Mouse (Mus musculus): Measurements from ENCODE around the gene Dnajc16. TPM values are rescaled to one million over a fixed set of nuclear protein-coding genes. Genes with fewer than 3 reads are reported as not detected.
A peak's percentile ranks its signal among the peaks of the same experiment; 100 is the strongest.

Gene Dnajc16
- total RNA-seq, 2 experiments from 2014 or later: 38.0 to 40.3 TPM

- intact Hi-C loops (cut with DNase I): no loop called here
- no peak for DNase-seq (ENCODE audit: low spot score in 2 of 2)
Measured at GRCm38 (mm10) chr4:141769501-141770160, 21.1 kb downstream of the Dnajc16 start.

DNA sequence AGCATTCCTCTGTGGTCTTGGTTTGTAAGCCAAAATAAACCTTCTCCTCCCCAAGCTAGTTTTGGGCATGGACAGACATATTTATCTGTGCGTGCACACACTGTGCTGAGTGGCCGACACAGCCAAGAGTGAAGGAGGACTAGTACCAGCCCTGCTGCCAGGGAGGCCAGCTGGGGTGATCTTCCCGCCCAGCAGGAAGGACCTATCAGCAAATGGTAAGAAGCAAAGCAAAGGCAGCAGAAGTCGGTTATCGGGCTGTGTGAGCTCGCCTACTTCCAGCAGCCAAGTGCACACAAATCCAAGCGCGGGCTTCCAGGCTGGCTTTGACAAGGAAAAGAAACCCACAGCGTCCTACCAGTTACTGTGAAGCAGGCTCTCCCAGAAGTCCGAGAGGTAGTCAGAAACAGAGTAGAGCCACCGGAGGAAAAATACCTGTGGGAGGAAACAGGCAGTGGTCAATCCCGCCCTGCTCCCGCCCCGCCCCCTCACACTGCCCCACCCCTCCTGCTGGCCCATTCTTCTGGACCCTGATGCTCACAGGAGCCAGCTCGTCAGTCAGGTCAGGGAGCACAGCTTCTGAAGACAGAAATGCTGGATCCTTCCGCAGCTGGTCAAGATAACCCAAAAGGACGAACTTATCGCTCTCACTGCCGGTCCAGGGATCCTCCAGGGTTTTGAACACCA, 23.2 kb downstream of the Dnajc16 start:
- intact Hi-C loops (cut with DNase I): no loop called here
- peak in 1 of 2 experiments; percentile 42 for DNase-seq (ENCODE audit: low spot score in 2 of 2)

DNA sequence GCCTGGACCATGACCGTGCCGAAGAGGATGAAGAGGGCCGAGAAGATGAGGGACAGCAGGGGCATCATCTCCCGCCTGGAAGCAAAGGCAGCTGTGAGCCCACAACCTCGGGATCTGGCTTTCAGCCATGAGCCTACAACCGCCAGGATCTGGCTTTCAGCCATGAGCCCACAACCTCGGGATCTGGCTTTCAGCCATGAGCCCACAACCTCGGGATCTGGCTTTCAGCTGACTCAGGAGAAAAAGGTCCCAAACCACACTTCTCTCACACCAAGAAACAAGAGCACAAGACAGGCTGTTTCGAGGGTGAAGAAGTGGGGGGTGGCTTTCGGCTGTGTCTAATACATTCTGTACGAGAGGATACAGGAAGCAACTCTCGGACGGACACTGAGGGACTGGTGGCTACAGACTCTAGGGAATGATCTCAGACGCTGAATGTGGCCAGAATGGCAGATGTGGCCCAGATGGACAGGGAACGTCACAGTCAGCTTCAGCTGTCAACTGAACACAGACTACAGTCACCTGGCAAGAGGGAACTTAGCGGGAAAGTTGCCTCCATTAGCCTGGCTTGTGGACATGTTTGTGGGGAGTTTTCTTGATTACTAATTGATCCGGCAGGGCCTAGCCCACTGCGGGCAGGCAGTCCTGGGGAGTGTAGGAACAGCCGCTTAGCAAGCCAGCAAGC, 23.9 kb downstream of the Dnajc16 start:
- intact Hi-C loops (cut with DNase I): no loop called here
- peak in 1 of 2 experiments; percentile 24 for DNase-seq (ENCODE audit: low spot score in 2 of 2)

DNA sequence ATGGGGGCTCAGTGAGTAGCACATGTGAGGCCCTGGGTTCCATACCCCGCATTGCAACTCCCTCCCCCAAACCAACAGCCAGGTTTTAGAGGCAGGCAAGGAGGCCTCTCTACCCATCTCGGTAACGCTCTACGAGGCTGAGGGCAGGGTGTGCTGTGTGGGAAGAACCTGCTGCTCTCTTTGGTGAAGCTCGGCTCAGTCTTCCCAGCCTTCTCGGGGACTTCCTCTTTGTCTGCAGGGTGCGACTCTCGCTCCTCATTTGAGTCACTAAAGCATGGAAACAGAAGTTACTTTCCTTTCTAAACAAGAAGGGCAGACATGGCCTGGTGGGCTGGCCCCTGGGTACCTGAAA, 24.4 kb downstream of the Dnajc16 start:
- intact Hi-C loops (cut with DNase I): no loop called here
- peak in 1 of 2 experiments; percentile 19 for DNase-seq (ENCODE audit: low spot score in 2 of 2)

DNA sequence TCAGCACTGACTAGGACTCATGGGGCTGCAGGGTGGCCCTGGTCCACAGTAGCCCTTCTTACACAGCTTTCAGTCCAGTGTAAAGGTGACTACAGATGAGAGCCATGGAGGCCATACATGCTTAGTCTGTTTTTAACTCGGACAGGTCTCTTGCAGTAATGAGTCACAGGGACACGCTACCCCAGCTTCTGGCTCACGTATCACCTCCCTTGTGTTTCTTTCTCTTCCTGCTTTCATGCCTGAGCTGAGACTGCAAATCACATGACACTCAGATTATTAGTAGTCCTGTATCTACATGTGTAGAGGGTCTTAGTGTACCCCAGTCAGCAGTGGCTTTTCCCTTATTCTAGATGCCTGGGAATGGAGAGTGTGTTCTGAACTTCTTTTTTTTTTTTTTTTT, 25.7 kb downstream of the Dnajc16 start:
- intact Hi-C loops (cut with DNase I): no loop called here
- DNase-seq (ENCODE audit: low spot score in 2 of 2): no peak

GRCm38 (mm10) chr4:141763476-141763875, 27.3 kb downstream of the Dnajc16 start:
- no peak for DNase-seq (ENCODE audit: low spot score in 2 of 2)
- intact Hi-C loops (cut with DNase I): no loop called here

DNA sequence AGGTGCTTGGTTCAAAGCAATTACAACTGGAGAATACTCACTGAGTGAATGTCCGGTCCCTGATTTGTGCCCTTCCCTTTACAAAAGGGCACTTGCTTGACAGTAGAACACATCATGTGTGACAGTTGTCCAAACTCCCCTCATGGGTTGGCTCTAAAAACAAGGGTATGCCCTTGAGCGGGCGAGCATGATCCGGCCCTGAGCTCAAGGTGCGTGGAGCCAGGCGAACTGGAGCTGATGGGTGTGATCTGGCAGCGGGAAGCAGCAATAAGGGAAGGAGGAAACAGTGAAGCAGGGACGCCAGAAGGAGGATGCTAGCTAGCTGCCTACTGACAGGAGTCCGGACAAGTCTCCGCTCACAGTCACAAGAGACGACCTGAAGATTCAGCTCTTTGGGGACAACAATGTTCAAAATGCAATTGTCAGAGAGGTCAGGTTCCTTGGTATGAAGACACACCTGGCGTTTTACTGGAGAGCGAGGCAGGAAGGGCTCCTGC, 28.6 kb downstream of the Dnajc16 start:
- no peak for DNase-seq (ENCODE audit: low spot score in 2 of 2)
- intact Hi-C loops (cut with DNase I): no loop called here

DNA sequence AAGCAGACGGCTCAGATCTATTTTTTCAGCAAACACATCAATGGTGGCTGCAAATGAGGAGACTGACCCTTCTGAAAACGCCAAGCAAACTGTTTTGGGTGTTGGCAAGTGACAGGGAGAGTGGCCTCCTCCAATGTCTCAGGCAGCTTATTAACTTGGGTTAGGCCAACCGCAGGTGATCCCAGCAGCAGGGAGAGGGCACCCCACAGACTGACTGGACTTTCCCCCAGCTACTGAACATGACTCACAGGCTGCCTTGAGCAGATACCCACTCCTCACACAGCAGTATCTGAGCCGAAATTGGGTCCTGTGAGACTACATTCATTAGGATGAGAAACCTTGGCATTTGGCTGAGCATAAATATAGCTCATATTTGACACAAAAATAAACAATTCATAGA, 29.8 kb downstream of the Dnajc16 start:
- no peak for DNase-seq (ENCODE audit: low spot score in 2 of 2)
- intact Hi-C loops (cut with DNase I): no loop called here

GRCm38 (mm10) chr4:141758874-141759542, 31.7 kb downstream of the Dnajc16 start:
- intact Hi-C loops (cut with DNase I): no loop called here
- DNase-seq (ENCODE audit: low spot score in 2 of 2): no peak

- DNase-seq (ENCODE audit: low spot score in 2 of 2): no peak
- intact Hi-C loops (cut with DNase I): no loop called here
Measured at GRCm38 (mm10) chr4:141757124-141757523, 33.6 kb downstream of the Dnajc16 start.

DNA sequence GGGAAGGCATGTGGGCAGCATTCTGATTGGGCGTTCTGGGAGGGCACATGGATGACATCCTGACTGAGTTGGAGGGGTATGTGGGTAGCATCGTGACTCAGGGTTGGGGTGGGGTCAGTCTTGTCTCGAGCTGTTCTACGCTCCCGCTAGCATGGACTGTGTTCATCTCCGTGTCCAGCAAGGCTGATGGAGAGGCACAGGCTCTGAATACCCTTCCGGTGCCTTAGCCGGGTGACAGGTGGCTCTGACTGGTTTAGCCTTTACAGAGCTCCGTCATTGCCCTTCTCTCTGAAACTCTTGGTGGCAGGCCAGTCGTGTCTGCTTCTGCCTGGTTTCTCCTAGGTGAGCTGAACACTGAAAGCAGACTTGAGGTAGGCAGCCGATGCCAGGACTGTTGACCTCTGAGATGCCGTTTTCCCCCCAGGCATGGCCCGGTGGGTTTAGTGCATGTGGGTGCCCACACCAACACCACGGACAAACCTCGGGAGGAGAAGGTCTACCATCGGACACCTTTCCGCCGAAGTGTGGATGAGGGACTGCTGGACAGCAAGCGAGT, 35.3 kb downstream of the Dnajc16 start:
- intact Hi-C loops (cut with DNase I): no loop called here
- no peak for DNase-seq (ENCODE audit: low spot score in 2 of 2)

DNA sequence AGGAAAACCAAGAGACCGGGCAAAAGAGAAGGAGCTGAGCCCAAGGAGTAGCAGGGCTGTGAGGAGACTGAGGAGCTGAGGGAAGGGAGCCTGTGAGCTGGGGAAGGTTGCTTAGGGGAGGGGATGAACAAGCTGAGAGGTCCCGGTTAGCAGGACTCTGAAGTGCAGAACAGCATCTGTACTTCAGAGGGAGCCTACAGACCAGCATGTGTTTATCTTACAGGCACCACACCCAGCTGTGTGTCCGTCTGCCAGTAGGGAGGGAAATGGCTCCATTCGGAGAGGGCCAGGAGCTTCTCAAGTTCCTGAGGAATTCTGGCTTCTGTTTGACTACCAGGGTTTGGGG, 38.7 kb downstream of the Dnajc16 start:
- DNase-seq (ENCODE audit: low spot score in 2 of 2): no peak
- intact Hi-C loops (cut with DNase I): no loop called here

- intact Hi-C loops (cut with DNase I): no loop called here
- DNase-seq (ENCODE audit: low spot score in 2 of 2): no peak
Measured at GRCm38 (mm10) chr4:141751419-141752075, 39.2 kb downstream of the Dnajc16 start.

GRCm38 (mm10) chr4:141750826-141751225, 39.9 kb downstream of the Dnajc16 start:
- DNase-seq (ENCODE audit: low spot score in 2 of 2): no peak
- intact Hi-C loops (cut with DNase I): no loop called here

DNA sequence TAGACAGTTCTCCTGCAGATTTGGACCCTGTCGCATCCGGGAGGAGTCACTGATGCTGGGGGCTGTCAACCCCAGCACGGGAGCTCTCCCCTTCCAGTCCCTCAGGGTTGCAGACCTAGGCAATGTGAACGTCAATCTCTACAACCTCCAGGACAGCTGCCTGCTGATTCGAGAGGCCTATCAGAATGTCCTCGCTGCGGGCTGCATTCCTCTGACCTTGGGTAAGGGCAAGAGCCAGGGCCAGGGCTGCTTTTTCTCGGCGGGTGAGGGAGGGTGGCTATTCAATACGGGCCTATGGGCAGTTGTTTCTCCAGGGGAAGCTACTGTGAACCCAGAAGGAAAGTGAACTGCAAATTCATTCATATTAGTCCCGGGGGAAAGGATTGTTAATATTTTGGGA, 41.2 kb downstream of the Dnajc16 start:
- intact Hi-C loops (cut with DNase I): no loop called here
- no peak for DNase-seq (ENCODE audit: low spot score in 2 of 2)

GRCm38 (mm10) chr4:141746578-141747346, 44.0 kb downstream of the Dnajc16 start, which contains the start of gene Agmat:
Gene Agmat (plus strand): TSS chr4:141746672.
- intact Hi-C loops (cut with DNase I): no loop called here
- no peak for DNase-seq (ENCODE audit: low spot score in 2 of 2)

DNA sequence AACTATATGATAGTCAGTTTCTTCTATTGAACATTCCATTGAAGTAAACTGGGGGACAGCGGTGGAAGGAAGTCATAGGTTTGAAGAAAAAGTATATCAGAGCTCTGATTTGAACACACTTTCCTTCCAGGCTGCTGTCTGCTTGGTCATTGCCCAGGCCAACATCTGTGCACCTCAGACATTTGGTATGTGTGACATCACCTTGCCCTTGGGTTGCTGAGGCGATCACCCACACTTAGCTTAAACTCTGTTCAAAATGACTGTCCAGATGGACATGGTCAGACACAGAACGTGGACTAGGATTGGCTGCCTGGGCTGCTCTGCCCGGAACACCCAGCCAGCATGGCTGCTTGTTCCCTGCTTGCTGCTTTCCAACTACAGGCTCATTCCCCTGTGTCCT, 48.4 kb downstream of the Dnajc16 start:
- intact Hi-C loops (cut with DNase I): no loop called here
- no peak for DNase-seq (ENCODE audit: low spot score in 2 of 2)

DNA sequence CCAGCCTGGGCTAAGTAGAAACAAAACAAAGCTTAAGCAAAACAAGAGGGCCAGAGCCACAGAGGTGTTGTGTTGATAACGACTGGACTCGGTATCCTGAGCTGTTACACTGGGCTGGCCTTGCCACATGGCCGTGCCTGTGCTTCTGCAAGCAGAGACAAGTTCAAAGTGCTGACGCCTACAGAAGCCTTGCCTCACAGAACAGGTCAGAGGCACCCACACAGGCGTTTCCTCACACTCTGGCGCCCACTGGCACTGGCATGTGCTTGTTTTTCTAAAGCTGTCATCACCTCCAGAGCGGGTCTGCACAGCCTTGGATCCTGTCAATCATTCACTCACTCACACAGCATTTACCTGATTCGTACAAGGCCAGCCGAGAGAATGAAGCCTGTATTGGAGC, 48.9 kb downstream of the Dnajc16 start:
- no peak for DNase-seq (ENCODE audit: low spot score in 2 of 2)
- intact Hi-C loops (cut with DNase I): no loop called here

GRCm38 (mm10) chr4:141738015-141738414, 52.7 kb downstream of the Dnajc16 start:
- no peak for DNase-seq (ENCODE audit: low spot score in 2 of 2)
- intact Hi-C loops (cut with DNase I): no loop called here
